Comparison of ENCODE assay signal across 22 mouse cellular contexts in genomic region chr1:58603738-58604137, GRCm38 (mm10). TPM values are rescaled to one million over a fixed set of nuclear protein-coding genes. Genes with fewer than 3 reads are reported as not detected.
A peak's percentile ranks its signal among the peaks of the same experiment; 100 is the strongest.
DNase-seq lines count a peak whose midpoint lies in the region; TF ChIP-seq lines count a peak whose summit lies in the region.
"Had no signal": no experiment of that assay in that cellular context is flagged by ENCODE, and none has a peak within 500 bp of the region (broad histone marks: within the 10 kb centered on the region; RNA-seq: fewer than 3 reads in every experiment).

No protein-coding gene starts in this region.

- no peak for TF ChIP-seq CTCF in CH12.LX (conservative IDR thresholded peaks at IDR 0.05 in 1 of 2, IDR thresholded peaks at IDR 0.05 in 1 of 2; ENCODE audit: low read depth in 2 of 2, low read length in 2 of 2)

- H3K4me1 ChIP-seq in CH12.LX (ENCODE audit: control insufficient read depth in 1 of 2, insufficient read depth in 2 of 2) = peaks cover 0 to 4% of the 10 kb centered on the region in 2 experiments; a peak in 1 of 4 replicates
- H3K4me1 ChIP-seq: embryonic facial prominence, embryonic 12.5 days; heart, embryonic 13.5 days; megakaryocyte, embryonic 14.5 days; neural tube, embryonic 12.5 days had no signal

- H3K27me3 ChIP-seq in CH12.LX (replicated peaks) = no peaks in the 10 kb centered on the region
- H3K27me3 ChIP-seq: embryonic facial prominence, embryonic 12.5 days; heart, embryonic 13.5 days; megakaryocyte, embryonic 14.5 days; neural tube, embryonic 12.5 days had no signal

- H3K4me3 ChIP-seq in CH12.LX (replicated peaks in 1 of 3; ENCODE audit: low read depth in 2 of 3, low read length in 2 of 3, poor library complexity in 1 of 3) = no peak overlapping the region
- H3K4me3 ChIP-seq: embryonic facial prominence, embryonic 12.5 days; heart, embryonic 13.5 days; layer of hippocampus, adult 2 months; megakaryocyte, embryonic 14.5 days; neural tube, embryonic 12.5 days had no signal

- no peak overlapping the region for H3K4me2 ChIP-seq in CH12.LX (ENCODE audit: insufficient read depth, low read depth, poor library complexity, severe bottlenecking)
- H3K4me2 ChIP-seq: embryonic facial prominence, embryonic 12.5 days; heart, embryonic 13.5 days; neural tube, embryonic 12.5 days had no signal

- no peak for TF ChIP-seq EP300 in CH12.LX (IDR thresholded peaks at IDR 0.05; ENCODE audit: low read length)

- no peaks in the 10 kb centered on the region for H3K79me2 ChIP-seq in CH12.LX (replicated peaks; ENCODE audit: control insufficient read depth, extremely low read depth, insufficient read depth, poor library complexity, severe bottlenecking)

- TF ChIP-seq POLR2A in CH12.LX (IDR thresholded peaks at IDR 0.05; ENCODE audit: low read depth, low read length) = no peak

- dilution Hi-C loops in CH12.LX (cut with MboI; ENCODE audit: extremely low pct_ligation_motif_present, extremely low pct_unique_long_range_greater_than_20kb, low sequenced_read_pairs) = no loop called here

- no peaks in the 10 kb centered on the region for H3K9me3 ChIP-seq in CH12.LX (replicated peaks; ENCODE audit: low read length)
- H3K9me3 ChIP-seq: embryonic facial prominence, embryonic 12.5 days; neural tube, embryonic 12.5 days had no signal

- H3K9ac ChIP-seq in CH12.LX (ENCODE audit: insufficient read depth, low read depth) = no peak overlapping the region
- H3K9ac ChIP-seq: embryonic facial prominence, embryonic 12.5 days; forebrain, postnatal 0 days; heart, embryonic 13.5 days; neural tube, embryonic 12.5 days had no signal

- no peak overlapping the region for H3K27ac ChIP-seq in CH12.LX (ENCODE audit: insufficient read depth, low read depth)
- H3K27ac ChIP-seq: embryonic facial prominence, embryonic 12.5 days; heart, embryonic 13.5 days; layer of hippocampus, adult 2 months; neural tube, embryonic 12.5 days had no signal

- peak; percentile 43 for DNase-seq in adrenal gland, postnatal 14 days
- DNase-seq in adrenal gland, postnatal 4 days (ENCODE audit: low spot score in 2 of 2) = no peak
- DNase-seq in kidney, postnatal 14 days = peak; percentile 7
- no peak for DNase-seq in kidney, postnatal 25 days
- peak; percentile 19 for DNase-seq in CH12.LX (ENCODE audit: extremely low read depth)
- DNase-seq in ovary, adult 18-20 months (ENCODE audit: low spot score) = no peak
- no peak for DNase-seq in MN1 (ENCODE audit: low spot score)
- DNase-seq: cerebellum, adult 11-12 months; cerebellum, postnatal 14 days; forebrain, postnatal 0 days; heart, postnatal 14 days; kidney, postnatal 10 days; lung, postnatal 10 days; midbrain, embryonic 14.5 days; retina, postnatal 1 day; right cerebral cortex, postnatal 25 days; spleen, adult 18-20 months had no signal

- in situ Hi-C loops in CH12.LX (cut with MboI; ENCODE audit: low pct_ligation_motif_present, low pct_unique_long_range_greater_than_20kb, low sequenced_read_pairs) = no loop called here

- no peak for TF ChIP-seq RAD21 in CH12.LX (IDR thresholded peaks at IDR 0.05; ENCODE audit: low read depth, low read length)

- no peaks in the 10 kb centered on the region for H3K36me3 ChIP-seq in CH12.LX (replicated peaks in 1 of 2; ENCODE audit: control insufficient read depth in 1 of 2, insufficient read depth in 1 of 2, low read length in 1 of 2)
- H3K36me3 ChIP-seq: embryonic facial prominence, embryonic 12.5 days; heart, embryonic 13.5 days; neural tube, embryonic 12.5 days had no signal

TF ChIP-seq in CH12.LX, 34 proteins besides CTCF, POLR2A, EP300 and RAD21:
- TF ChIP-seq ZC3H11A (IDR thresholded peaks at IDR 0.05; ENCODE audit: low read depth, low read length) = no peak
- TF ChIP-seq SIN3A (IDR thresholded peaks at IDR 0.05; ENCODE audit: low read length) = no peak
- peak; percentile 21; the same call in 1 of the 2 replicates for TF ChIP-seq MEF2A (IDR thresholded peaks at IDR 0.05; ENCODE audit: borderline replicate concordance, low read depth, low read length)
- TF ChIP-seq TBP (conservative IDR thresholded peaks at IDR 0.05; ENCODE audit: low read depth, low read length) = no peak

RNA-seq across cellular contexts. Expression of gene Ndufb3, which starts 17.6 kb away (rescaled TPM):
- total RNA-seq in adrenal gland, postnatal 14 days (2021) = 224 and 254 TPM in 2 replicates
- 100 to 1,000 TPM; 101 to 118 TPM for total RNA-seq in adrenal gland, postnatal 4 days (2021)
- 139 and 145 TPM in 2 replicates for total RNA-seq in CH12.LX (2012; rRNA removed)
- total RNA-seq in CH12.LX (2014; rRNA removed) = 184 and 210 TPM in 2 replicates
- 62.9 and 89.6 TPM in 2 replicates for polyA plus RNA-seq in CH12.LX (2012; ENCODE audit: insufficient read length, low read depth)

RNA-seq across cellular contexts. Expression of gene Fam126b, which starts 17.6 kb away (rescaled TPM):
- 51.3 and 53.5 TPM in 2 replicates for total RNA-seq in adrenal gland, postnatal 14 days (2021)
- total RNA-seq in adrenal gland, postnatal 4 days (2021) = 10 to 100 TPM; 24.3 to 27.7 TPM
- total RNA-seq in CH12.LX (2012; rRNA removed) = 3.6 and 4.7 TPM in 2 replicates
- total RNA-seq in CH12.LX (2014; rRNA removed) = 5.5 and 6.2 TPM in 2 replicates
- 4.4 and 4.6 TPM in 2 replicates for polyA plus RNA-seq in CH12.LX (2012; ENCODE audit: insufficient read length, low read depth)

Comparison
In these comparisons a context has a peak if more than half of its experiments do, and no peak if none do; other contexts are left out.
1. DNase-seq: peak in adrenal gland, postnatal 14 days (single experiment), kidney, postnatal 14 days (single experiment) and CH12.LX (single experiment); none in adrenal gland, postnatal 4 days (0 of 2), kidney, postnatal 25 days (0 of 2), ovary, adult 18-20 months (single experiment) and MN1 (single experiment).